Mouse (Mus musculus): ENCODE measurements at regions not wholly inside any gene's neighbourhood (a gene's known extent, or its start where the extent isn't known, plus 50 kb on each side); places are given as distances from the start of the nearest gene placed in this dataset.

- Histone ChIP-seq H3K4me1 (ENCODE audit: insufficient read depth, low read depth, low read length) (peaks cover 7% of the 10 kb centered on the region; the same call in 1 of the 2 replicates), H3K4me2 (replicated peaks; ENCODE audit: low read depth, low read length) (no peak overlapping the region; the same call in 1 of the 2 replicates), H3K27ac (ENCODE audit: low read length) (0 out of 2 replicates have a peak overlapping the region, but pooled peaks have one; percentile 40), H3K4me3 (ENCODE audit: low read depth, low read length) (no peak overlapping the region), H3K9me3 (ENCODE audit: low read length) (no peaks in the 10 kb centered on the region), H3K9ac (replicated peaks; ENCODE audit: low read depth) (no peak overlapping the region), H3K27me3 (replicated peaks; ENCODE audit: insufficient read depth, low read length) (no peaks in the 10 kb centered on the region), H3K36me3 (ENCODE audit: insufficient read depth, low read length) (no peaks in the 10 kb centered on the region)
- TF ChIP-seq EP300 (IDR thresholded peaks at IDR 0.05) = no peak
- no peak for TF ChIP-seq CTCF (IDR thresholded peaks at IDR 0.05)
- DNase-seq (ENCODE audit: low spot score) (no peak), ATAC-seq (no peak; the same call in 1 of the 2 replicates)
- WGBS = 40% methylated on average over 8 of the region's 8 CpGs
Observed at GRCm38 (mm10) chr4:81743978-81744628, 301.5 kb upstream of the Mpdz start.

DNA sequence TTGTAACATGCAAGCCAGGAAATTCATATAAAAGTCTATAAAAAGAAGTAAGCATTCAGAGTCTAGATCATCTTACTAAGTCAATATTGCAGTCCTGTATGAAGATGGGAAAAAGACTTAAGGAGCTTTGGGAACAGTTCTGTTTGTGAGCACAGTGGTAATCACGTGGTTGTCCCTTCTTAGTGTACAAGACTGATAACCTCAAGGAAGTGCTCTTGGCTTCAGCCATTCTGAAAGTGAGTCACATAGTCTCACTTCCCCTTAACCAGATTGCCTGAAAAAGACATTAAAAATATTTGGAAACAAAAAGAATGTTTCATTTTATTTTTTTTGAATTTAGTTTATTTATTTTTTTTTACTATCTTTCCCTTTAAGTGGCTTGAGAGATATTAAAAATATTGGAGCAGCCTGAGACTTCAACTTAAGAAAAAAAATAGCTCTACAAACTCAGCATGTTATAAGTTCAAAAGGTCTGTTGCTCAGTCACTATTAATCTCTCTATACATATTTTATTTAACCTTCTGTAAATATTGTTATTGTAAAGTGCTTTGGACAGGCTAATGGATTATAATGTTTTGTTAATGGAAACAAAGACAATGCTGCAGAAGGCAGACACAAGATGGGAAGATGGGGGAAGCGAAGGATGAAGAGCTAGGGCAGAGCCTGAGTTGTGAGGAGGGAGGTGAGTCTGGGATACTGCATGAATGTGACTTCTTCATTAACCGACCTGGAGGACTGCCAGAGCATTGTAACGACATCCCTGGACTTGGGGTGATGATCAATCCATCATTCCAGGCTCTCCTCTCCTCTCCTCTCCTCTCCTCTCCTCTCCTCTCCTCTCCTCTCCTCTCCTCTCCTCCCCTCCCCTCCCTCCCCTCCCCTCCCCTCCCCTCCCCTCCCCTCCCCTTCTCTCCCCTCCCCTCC lies 300.2 kb upstream of the Mpdz start:
- Histone ChIP-seq H3K27me3 (replicated peaks; ENCODE audit: insufficient read depth, low read length) (no peaks in the 10 kb centered on the region), H3K36me3 (ENCODE audit: insufficient read depth, low read length) (no peaks in the 10 kb centered on the region), H3K4me3 (ENCODE audit: low read depth, low read length) (no peak overlapping the region), H3K9me3 (ENCODE audit: low read length) (no peaks in the 10 kb centered on the region), H3K27ac (ENCODE audit: low read length) (no peak overlapping the region), H3K4me2 (replicated peaks; ENCODE audit: low read depth, low read length) (no peak overlapping the region), H3K4me1 (ENCODE audit: insufficient read depth, low read depth, low read length) (peaks cover 7% of the 10 kb centered on the region; the same call in 1 of the 2 replicates), H3K9ac (replicated peaks; ENCODE audit: low read depth) (no peak overlapping the region)
- TF ChIP-seq EP300 (IDR thresholded peaks at IDR 0.05) (no peak), CTCF (IDR thresholded peaks at IDR 0.05) (no peak)
- WGBS = 38% methylated on average over 4 of the region's 4 CpGs
- peak; percentile 17 for DNase-seq (ENCODE audit: low spot score)
- no peak for ATAC-seq

GRCm38 (mm10) chr4:81734391-81734790 lies 291.8 kb upstream of the Mpdz start:
- TF ChIP-seq EP300 (IDR thresholded peaks at IDR 0.05) (no peak), CTCF (IDR thresholded peaks at IDR 0.05) (no peak)

DNA sequence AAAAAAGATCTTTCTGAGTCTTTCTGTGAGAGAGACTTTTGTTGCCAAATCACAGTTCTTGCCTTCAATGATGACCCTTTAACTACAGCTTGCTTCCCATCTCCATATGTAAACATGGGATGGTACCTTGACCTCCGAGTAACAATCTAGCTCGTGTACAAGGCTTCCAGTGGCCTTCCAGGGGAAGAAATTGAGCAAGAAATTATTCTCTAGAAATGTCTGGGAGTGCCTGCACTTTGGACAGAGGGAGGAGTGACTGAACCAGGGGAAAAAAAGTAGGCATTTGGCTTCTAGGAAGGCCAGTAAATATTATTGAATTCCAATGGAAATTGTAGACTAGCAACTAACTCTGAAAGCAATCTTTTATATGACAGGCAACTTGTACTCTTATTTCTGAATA lies 287.8 kb upstream of the Mpdz start:
- H3K9ac ChIP-seq (replicated peaks; ENCODE audit: low read depth) = no peak overlapping the region
- H3K9me3 ChIP-seq (ENCODE audit: low read length) = no peaks in the 10 kb centered on the region
- no peaks in the 10 kb centered on the region for H3K27me3 ChIP-seq (replicated peaks; ENCODE audit: insufficient read depth, low read length)
- no peaks in the 10 kb centered on the region for H3K36me3 ChIP-seq (ENCODE audit: insufficient read depth, low read length)
- TF ChIP-seq EP300 (IDR thresholded peaks at IDR 0.05) (no peak), CTCF (IDR thresholded peaks at IDR 0.05) (no peak)
- H3K4me1 ChIP-seq (ENCODE audit: insufficient read depth, low read depth, low read length) = no peaks in the 10 kb centered on the region
- no peak overlapping the region for H3K4me2 ChIP-seq (replicated peaks; ENCODE audit: low read depth, low read length)
- no peak overlapping the region for H3K4me3 ChIP-seq (ENCODE audit: low read depth, low read length)
- DNase-seq (ENCODE audit: low spot score) = no peak
- no peak for ATAC-seq
- no peak overlapping the region for H3K27ac ChIP-seq (ENCODE audit: low read length)
- 55% methylated on average over 2 of the region's 2 CpGs for WGBS

More at GRCm38 (mm10) chr4:81734391-81734790, 291.8 kb upstream of the Mpdz start:
- Histone ChIP-seq H3K4me1 (ENCODE audit: insufficient read depth, low read depth, low read length) (no peaks in the 10 kb centered on the region), H3K9me3 (ENCODE audit: low read length) (no peaks in the 10 kb centered on the region), H3K4me3 (ENCODE audit: low read depth, low read length) (no peak overlapping the region), H3K9ac (replicated peaks; ENCODE audit: low read depth) (no peak overlapping the region), H3K27ac (ENCODE audit: low read length) (no peak overlapping the region), H3K27me3 (replicated peaks; ENCODE audit: insufficient read depth, low read length) (no peaks in the 10 kb centered on the region), H3K36me3 (ENCODE audit: insufficient read depth, low read length) (no peaks in the 10 kb centered on the region), H3K4me2 (replicated peaks; ENCODE audit: low read depth, low read length) (no peak overlapping the region)
- 97% methylated on average over 2 of the region's 2 CpGs for WGBS
- DNase-seq (ENCODE audit: low spot score) (no peak), ATAC-seq (no peak)

GRCm38 (mm10) chr4:81728961-81729360 lies 286.3 kb upstream of the Mpdz start:
- H3K36me3 ChIP-seq (ENCODE audit: insufficient read depth, low read length) = no peaks in the 10 kb centered on the region
- DNase-seq (ENCODE audit: low spot score) (peak; percentile 17), ATAC-seq (no peak)
- H3K4me3 ChIP-seq (ENCODE audit: low read depth, low read length) = no peak overlapping the region
- no peaks in the 10 kb centered on the region for H3K27me3 ChIP-seq (replicated peaks; ENCODE audit: insufficient read depth, low read length)
- H3K9ac ChIP-seq (replicated peaks; ENCODE audit: low read depth) = no peak overlapping the region
- no peak overlapping the region for H3K27ac ChIP-seq (ENCODE audit: low read length)
- no peak overlapping the region for H3K4me2 ChIP-seq (replicated peaks; ENCODE audit: low read depth, low read length)
- no peaks in the 10 kb centered on the region for H3K9me3 ChIP-seq (ENCODE audit: low read length)
- H3K4me1 ChIP-seq (ENCODE audit: insufficient read depth, low read depth, low read length) = no peaks in the 10 kb centered on the region
- TF ChIP-seq EP300 (IDR thresholded peaks at IDR 0.05) (no peak), CTCF (IDR thresholded peaks at IDR 0.05) (no peak)
- WGBS = 56% methylated on average over 3 of the region's 3 CpGs

Measured in lung, postnatal 0 days (tissue).